Mouse (Mus musculus) olfactory bulb, adult 2 months (tissue): ENCODE results near the gene Crybg1. TPM values are rescaled to one million over a fixed set of nuclear protein-coding genes. Genes with fewer than 3 reads are reported as not detected.

ENCODE experiments used
- H3K27ac ChIP-seq: fragments of 200-500 bp; 2 replicates; pipeline ENCODE4 v1.5.1; 2012; ENCODE audit warnings: low read depth, low read length; ENCODE audit not compliant: insufficient read depth
- H3K4me1 ChIP-seq: fragments of 200-500 bp; 2 replicates; pipeline ENCODE4 v1.6.1; 2012; ENCODE audit warnings: low read length; ENCODE audit not compliant: control insufficient read depth, insufficient read depth
- H3K4me3 ChIP-seq: fragments of 200-500 bp; 2 replicates; pipeline ENCODE4 v1.5.1; 2012; ENCODE audit warnings: mild to moderate bottlenecking, low read depth, low read length, moderate library complexity; ENCODE audit not compliant: insufficient read depth
- CTCF ChIP-seq: fragments of 200-500 bp; IDR thresholded peaks from 2 replicates; pipeline ENCODE4 v1.5.1; 2012; ENCODE audit warnings: low read depth, mild to moderate bottlenecking, low read length, moderate library complexity; ENCODE audit not compliant: insufficient read depth
- POLR2A ChIP-seq: fragments of 200-500 bp; IDR thresholded peaks from 2 replicates; pipeline ENCODE4 v1.6.1; 2012; ENCODE audit warnings: mild to moderate bottlenecking, low read depth, low read length, moderate library complexity; ENCODE audit not compliant: insufficient read depth
- WGBS: fragments of 180-500 bp; shearing (Covaris S2); methylation state at CpG from one replicate; pipeline ENCODE4 v1.1.7; 2018; 5-methylcytosine and 5-hydroxymethylcytosine counted together
- polyA plus RNA-seq: library from polyadenylated mRNA; stranded (reverse); fragments of >200 nt; gene quantifications from 2 replicates; pipeline ENCODE4 v1.2.4, GENCODE M21; 2012; ENCODE audit warnings: low replicate concordance; ENCODE audit not compliant: missing spikeins, insufficient read depth, insufficient read length

The Crybg1 gene
- polyA plus RNA-seq, 1 experiment: not detected

GRCm38 (mm10) chr10:44112005-44112675 is 36.5 kb downstream of the Crybg1 start:
- 69% methylated on average over 12 of the region's 12 CpGs for WGBS
- H3K4me3 ChIP-seq: no peak overlapping the region
- H3K4me1 ChIP-seq: no peaks in the 10 kb centered on the region
- H3K27ac ChIP-seq: no peak overlapping the region
- TF ChIP-seq CTCF (no peak), POLR2A (no peak)

DNA sequence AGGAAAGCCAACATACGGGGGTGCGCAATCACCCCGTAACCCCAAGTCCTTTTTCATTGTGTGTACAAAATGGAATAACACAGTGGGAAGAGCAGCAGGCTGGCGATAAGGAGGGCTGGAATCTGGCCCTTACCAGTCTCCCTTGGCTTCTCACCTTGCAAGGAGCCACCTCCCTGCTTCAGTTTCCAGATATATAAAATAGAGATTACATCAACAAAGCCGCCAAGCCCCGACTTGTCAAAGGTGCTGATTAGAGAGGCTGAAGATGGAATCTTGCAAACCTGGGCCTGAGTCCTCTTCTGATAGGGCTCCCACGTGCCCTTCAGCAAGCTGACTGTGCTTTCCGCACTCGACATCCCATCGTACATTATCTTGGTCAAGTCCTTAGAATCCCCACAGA is 37.5 kb downstream of the Crybg1 start:
- Histone ChIP-seq H3K4me1 (no peaks in the 10 kb centered on the region), H3K27ac (no peak overlapping the region), H3K4me3 (no peak overlapping the region)
- 93% methylated on average over 10 of the region's 10 CpGs for WGBS
- TF ChIP-seq POLR2A (no peak), CTCF (no peak)

- Histone ChIP-seq H3K4me1 (no peaks in the 10 kb centered on the region), H3K27ac (no peak overlapping the region), H3K4me3 (no peak overlapping the region)
- TF ChIP-seq POLR2A: no peak
- TF ChIP-seq CTCF: no peak
Measured at GRCm38 (mm10) chr10:44110460-44110859, 38.2 kb downstream of the Crybg1 start.

- no peak overlapping the region for H3K27ac ChIP-seq
- no peak for TF ChIP-seq POLR2A
- no peak for TF ChIP-seq CTCF
- no peak overlapping the region for H3K4me3 ChIP-seq
- WGBS: 77% methylated on average over 2 of the region's 2 CpGs
- no peaks in the 10 kb centered on the region for H3K4me1 ChIP-seq
Measured at GRCm38 (mm10) chr10:44094794-44095193, 53.9 kb downstream of the Crybg1 start.

GRCm38 (mm10) chr10:44091757-44092156 is 56.9 kb downstream of the Crybg1 start:
- no peak overlapping the region for H3K27ac ChIP-seq
- WGBS: 92% methylated on average over 2 of the region's 2 CpGs
- TF ChIP-seq CTCF (no peak), POLR2A (no peak)
- H3K4me1 ChIP-seq: no peaks in the 10 kb centered on the region
- H3K4me3 ChIP-seq: no peak overlapping the region

- Histone ChIP-seq H3K4me3 (no peak overlapping the region), H3K27ac (no peak overlapping the region), H3K4me1 (peaks cover 6% of the 10 kb centered on the region)
- TF ChIP-seq POLR2A: no peak
- no peak for TF ChIP-seq CTCF
- WGBS: 69% methylated on average over 6 of the region's 6 CpGs
Measured at GRCm38 (mm10) chr10:44080351-44080750, 68.3 kb downstream of the Crybg1 start.

DNA sequence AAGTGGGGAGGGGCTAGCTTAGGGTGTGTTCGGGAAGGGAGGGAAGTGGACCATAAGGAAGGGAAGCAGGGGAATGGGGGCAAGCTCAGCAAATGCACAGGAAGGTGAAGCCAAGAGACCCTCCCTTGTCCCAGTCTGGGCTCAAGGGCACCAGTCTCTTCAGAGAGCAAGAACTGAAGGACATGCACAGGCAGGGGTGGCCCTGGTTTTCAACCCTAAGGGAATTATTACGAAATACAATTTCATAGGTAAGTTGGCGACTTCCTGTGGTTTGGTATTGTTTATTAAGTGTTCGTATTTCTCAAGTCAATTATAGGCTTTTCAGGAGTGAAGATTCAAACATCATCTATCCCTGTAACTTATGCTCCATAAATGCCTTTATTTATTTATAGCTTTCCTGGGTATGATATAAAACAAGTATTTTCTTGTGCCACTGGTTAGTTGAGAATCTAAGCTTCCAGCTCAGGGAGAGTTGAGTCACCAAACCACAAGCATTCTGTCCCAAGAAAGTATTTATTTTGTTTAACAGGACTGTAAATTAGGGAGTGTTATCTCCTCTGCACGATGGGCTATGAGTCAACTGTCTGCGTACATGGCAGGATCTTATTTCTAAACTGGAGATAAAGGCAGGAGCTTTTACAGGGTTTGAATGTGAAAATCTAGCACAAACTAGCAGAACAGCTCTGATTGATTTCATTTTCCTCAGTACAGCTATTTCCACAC is 69.7 kb downstream of the Crybg1 start:
- no peak overlapping the region for H3K4me3 ChIP-seq
- peaks cover 6% of the 10 kb centered on the region for H3K4me1 ChIP-seq
- TF ChIP-seq CTCF: no peak
- no peak for TF ChIP-seq POLR2A
- H3K27ac ChIP-seq: peak overlapping the region; percentile 95
- 52% methylated on average over 6 of the region's 6 CpGs for WGBS

GRCm38 (mm10) chr10:44071095-44071494 is 77.6 kb downstream of the Crybg1 start:
- no peaks in the 10 kb centered on the region for H3K4me1 ChIP-seq
- no peak overlapping the region for H3K4me3 ChIP-seq
- no peak overlapping the region for H3K27ac ChIP-seq
- TF ChIP-seq CTCF (no peak), POLR2A (no peak)
- 18% methylated on average over 4 of the region's 4 CpGs for WGBS

GRCm38 (mm10) chr10:44069131-44069530 is 79.5 kb downstream of the Crybg1 start:
- Histone ChIP-seq H3K4me3 (no peak overlapping the region), H3K27ac (no peak overlapping the region), H3K4me1 (no peaks in the 10 kb centered on the region)
- WGBS: 91% methylated on average over 7 of the region's 7 CpGs
- TF ChIP-seq CTCF (no peak), POLR2A (no peak)

DNA sequence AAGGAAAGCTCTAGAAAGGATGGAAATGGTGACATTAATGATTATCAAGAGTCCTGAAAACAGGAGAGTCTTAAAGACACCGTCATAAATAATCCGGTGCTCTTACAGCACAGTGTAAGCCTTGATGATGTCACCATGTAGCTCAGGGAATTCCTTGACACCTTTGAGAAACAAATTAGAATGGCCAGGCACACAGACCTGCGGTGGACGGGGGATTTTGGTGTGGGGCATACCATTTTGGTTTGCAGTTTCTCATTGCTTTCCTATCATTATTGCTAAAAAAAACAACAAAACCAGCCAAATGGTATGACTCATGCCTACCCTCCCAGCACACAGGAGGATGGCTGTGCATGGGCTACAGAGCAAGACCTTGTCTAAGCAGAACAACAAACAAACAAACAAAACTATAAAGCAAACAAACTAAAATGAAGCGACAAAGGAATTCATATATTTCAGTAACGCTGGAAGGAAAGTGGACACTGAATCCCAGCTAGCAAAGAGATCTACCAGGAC is 82.7 kb downstream of the Crybg1 start:
- Histone ChIP-seq H3K4me1 (no peaks in the 10 kb centered on the region), H3K4me3 (no peak overlapping the region), H3K27ac (no peak overlapping the region)
- WGBS: 73% methylated on average over 6 of the region's 6 CpGs
- TF ChIP-seq CTCF: no peak
- no peak for TF ChIP-seq POLR2A
